Mouse (Mus musculus): ENCODE measurements at regions not wholly inside any gene's neighbourhood (a gene's known extent, or its start where the extent isn't known, plus 50 kb on each side); places are given as distances from the start of the nearest gene placed in this dataset.

DNA sequence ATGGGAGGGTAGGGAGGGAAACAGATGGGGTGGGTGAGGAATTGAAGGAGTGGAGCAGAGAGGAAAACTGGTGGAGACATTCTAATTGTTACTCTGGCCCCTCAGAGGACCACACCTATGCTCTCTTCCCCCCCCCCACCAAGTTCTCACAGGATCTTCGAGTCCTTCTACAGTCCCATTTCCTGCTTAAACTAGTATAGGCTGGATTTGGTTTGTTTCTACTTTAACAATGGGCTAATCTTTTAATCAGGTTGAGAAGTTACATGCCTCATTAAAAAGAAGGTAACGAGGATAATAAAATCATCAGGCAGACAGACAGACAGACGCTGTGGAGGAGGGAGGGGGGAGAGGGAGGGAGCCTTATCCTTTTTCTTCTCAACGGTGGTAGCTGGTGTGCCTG is 167.7 kb upstream of the Prok2 start:
- 43% methylated on average over 4 of the region's 4 CpGs for WGBS
- peaks cover 8% of the 10 kb centered on the region; the same call in 1 of the 2 replicates for H3K27me3 ChIP-seq (ENCODE audit: control insufficient read depth, insufficient read depth, low read length)

DNA sequence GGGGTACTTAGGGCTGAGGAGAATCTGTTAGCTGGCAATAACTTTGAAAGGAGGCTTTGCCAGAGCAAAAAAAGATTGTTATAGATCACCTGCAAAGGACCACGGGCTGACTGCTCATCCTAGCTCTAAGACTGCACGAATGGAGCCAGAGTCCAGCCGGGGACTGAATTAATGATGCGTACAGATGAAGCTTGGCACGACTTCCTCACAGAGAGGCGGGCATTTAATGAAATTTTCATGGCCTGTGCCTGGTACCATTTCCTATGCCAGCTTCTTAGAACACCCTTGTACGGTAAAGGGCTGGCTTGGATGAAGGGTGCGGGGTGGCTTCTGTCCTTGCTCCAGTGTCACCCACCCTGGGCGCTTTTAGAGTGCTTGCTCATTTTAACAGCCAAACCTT is 166.0 kb upstream of the Prok2 start:
- 85% methylated on average over 9 of the region's 9 CpGs for WGBS
- Histone ChIP-seq H3K4me1 (ENCODE audit: control insufficient read depth, insufficient read depth, low read length) (no peaks in the 10 kb centered on the region), H3K4me2 (ENCODE audit: low read depth, low read length) (no peak overlapping the region), H3K9ac (ENCODE audit: low read length) (no peak overlapping the region), H3K27me3 (ENCODE audit: control insufficient read depth, insufficient read depth, low read length) (peaks cover 8% of the 10 kb centered on the region; the same call in 1 of the 2 replicates), H3K27ac (ENCODE audit: low read length) (no peak overlapping the region), H3K9me3 (replicated peaks; ENCODE audit: control insufficient read depth, low read length) (no peaks in the 10 kb centered on the region; the same call in 1 of the 2 replicates), H3K4me3 (ENCODE audit: low read length) (no peak overlapping the region), H3K36me3 (ENCODE audit: control insufficient read depth, insufficient read depth) (no peaks in the 10 kb centered on the region)
- no peak for ATAC-seq (replicated peaks; ENCODE audit: extremely low read depth, insufficient read depth, low FRiP score)

More for the DNA sequence above, 167.7 kb upstream of the Prok2 start:
- H3K9me3 ChIP-seq (replicated peaks; ENCODE audit: control insufficient read depth, low read length) = no peaks in the 10 kb centered on the region; the same call in 1 of the 2 replicates
- H3K4me2 ChIP-seq (ENCODE audit: low read depth, low read length) = no peak overlapping the region
- no peak overlapping the region for H3K4me3 ChIP-seq (ENCODE audit: low read length)
- ATAC-seq (replicated peaks; ENCODE audit: extremely low read depth, insufficient read depth, low FRiP score) = no peak
- no peak overlapping the region for H3K9ac ChIP-seq (ENCODE audit: low read length)
- H3K27ac ChIP-seq (ENCODE audit: low read length) = no peak overlapping the region
- H3K36me3 ChIP-seq (ENCODE audit: control insufficient read depth, insufficient read depth) = no peaks in the 10 kb centered on the region
- H3K4me1 ChIP-seq (ENCODE audit: control insufficient read depth, insufficient read depth, low read length) = no peaks in the 10 kb centered on the region

DNA sequence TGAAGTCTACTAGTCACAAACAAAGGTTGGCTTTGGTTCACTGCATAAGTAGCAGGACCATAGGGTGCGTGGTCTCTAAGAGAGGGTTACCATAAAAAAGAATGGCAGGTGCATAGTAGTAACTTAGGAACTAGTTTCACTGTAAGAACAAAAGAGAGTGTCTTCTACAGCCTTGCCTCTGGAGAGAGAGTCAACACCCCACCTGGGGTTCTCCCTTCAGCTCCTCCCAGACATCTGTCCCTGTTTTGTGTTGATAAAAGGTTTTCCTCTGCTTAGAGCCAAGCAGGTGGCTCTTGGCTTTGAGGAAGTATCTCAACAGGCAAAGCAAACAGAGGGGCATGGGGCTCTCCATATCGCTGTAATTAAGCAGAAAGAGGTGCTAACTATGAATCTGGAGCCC is 165.6 kb upstream of the Prok2 start:
- no peaks in the 10 kb centered on the region; the same call in 1 of the 2 replicates for H3K9me3 ChIP-seq (replicated peaks; ENCODE audit: control insufficient read depth, low read length)
- peaks cover 8% of the 10 kb centered on the region; the same call in 1 of the 2 replicates for H3K27me3 ChIP-seq (ENCODE audit: control insufficient read depth, insufficient read depth, low read length)
- ATAC-seq (replicated peaks; ENCODE audit: extremely low read depth, insufficient read depth, low FRiP score) = no peak
- no peaks in the 10 kb centered on the region for H3K36me3 ChIP-seq (ENCODE audit: control insufficient read depth, insufficient read depth)
- H3K4me1 ChIP-seq (ENCODE audit: control insufficient read depth, insufficient read depth, low read length) = no peaks in the 10 kb centered on the region
- no peak overlapping the region for H3K27ac ChIP-seq (ENCODE audit: low read length)
- H3K4me2 ChIP-seq (ENCODE audit: low read depth, low read length) = no peak overlapping the region
- H3K4me3 ChIP-seq (ENCODE audit: low read length) = no peak overlapping the region
- H3K9ac ChIP-seq (ENCODE audit: low read length) = no peak overlapping the region
- 59% methylated on average over 2 of the region's 2 CpGs for WGBS

DNA sequence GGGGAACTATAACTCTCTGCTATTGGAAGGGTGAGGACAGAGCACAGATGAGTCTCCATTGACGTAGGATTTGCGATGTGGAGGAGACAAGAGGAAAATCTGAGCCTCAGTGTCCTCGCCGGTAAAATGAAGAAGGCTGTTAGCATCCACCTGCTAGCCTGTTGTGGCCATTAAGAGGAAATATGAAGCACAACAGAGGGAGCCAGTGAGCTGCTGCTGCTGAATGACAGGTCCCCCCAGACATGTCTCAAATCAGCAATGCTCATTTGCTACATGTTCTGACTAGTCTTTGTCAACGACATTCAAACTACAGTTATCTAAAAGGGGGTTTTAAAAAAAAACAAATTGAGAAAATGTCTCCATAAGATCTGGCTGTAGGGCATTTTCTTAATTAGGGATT is 164.6 kb upstream of the Prok2 start:
- 72% methylated on average over 5 of the region's 5 CpGs for WGBS
- Histone ChIP-seq H3K9ac (ENCODE audit: low read length) (no peak overlapping the region), H3K4me1 (ENCODE audit: control insufficient read depth, insufficient read depth, low read length) (no peaks in the 10 kb centered on the region), H3K36me3 (ENCODE audit: control insufficient read depth, insufficient read depth) (no peaks in the 10 kb centered on the region), H3K4me2 (ENCODE audit: low read depth, low read length) (no peak overlapping the region), H3K9me3 (replicated peaks; ENCODE audit: control insufficient read depth, low read length) (no peaks in the 10 kb centered on the region; the same call in 1 of the 2 replicates), H3K27ac (ENCODE audit: low read length) (no peak overlapping the region), H3K4me3 (ENCODE audit: low read length) (no peak overlapping the region), H3K27me3 (ENCODE audit: control insufficient read depth, insufficient read depth, low read length) (peaks cover 8% of the 10 kb centered on the region; the same call in 1 of the 2 replicates)
- ATAC-seq (replicated peaks; ENCODE audit: extremely low read depth, insufficient read depth, low FRiP score) = no peak

DNA sequence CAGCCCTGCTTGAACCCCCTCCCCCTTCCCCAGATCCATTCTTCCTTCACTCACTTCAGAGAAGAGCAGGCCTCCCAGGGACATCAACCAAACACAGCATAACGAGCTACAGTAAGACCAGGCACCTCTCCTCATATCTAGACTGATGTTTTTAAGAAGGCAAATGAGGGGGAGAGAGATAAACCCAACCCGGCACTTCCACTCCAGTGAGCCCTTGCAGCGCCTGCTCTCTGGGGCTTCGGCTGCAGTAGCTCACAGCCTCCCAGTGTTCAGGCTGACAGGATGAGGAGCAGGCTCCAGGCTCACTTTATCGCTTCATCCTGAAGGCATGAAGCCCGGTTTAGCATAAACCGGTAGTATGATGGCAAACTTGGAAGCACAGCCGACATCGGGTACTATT is 162.9 kb upstream of the Prok2 start:
- H3K36me3 ChIP-seq (ENCODE audit: control insufficient read depth, insufficient read depth) = no peaks in the 10 kb centered on the region
- H3K9ac ChIP-seq (ENCODE audit: low read length) = no peak overlapping the region
- no peak overlapping the region for H3K27ac ChIP-seq (ENCODE audit: low read length)
- H3K4me3 ChIP-seq (ENCODE audit: low read length) = no peak overlapping the region
- peaks cover 3% of the 10 kb centered on the region; the same call in 1 of the 2 replicates for H3K27me3 ChIP-seq (ENCODE audit: control insufficient read depth, insufficient read depth, low read length)
- no peaks in the 10 kb centered on the region; the same call in 1 of the 2 replicates for H3K9me3 ChIP-seq (replicated peaks; ENCODE audit: control insufficient read depth, low read length)
- no peak for ATAC-seq (replicated peaks; ENCODE audit: extremely low read depth, insufficient read depth, low FRiP score)
- H3K4me2 ChIP-seq (ENCODE audit: low read depth, low read length) = no peak overlapping the region
- peaks cover 14% of the 10 kb centered on the region for H3K4me1 ChIP-seq (ENCODE audit: control insufficient read depth, insufficient read depth, low read length)
- WGBS = 17% methylated on average over 9 of the region's 9 CpGs

DNA sequence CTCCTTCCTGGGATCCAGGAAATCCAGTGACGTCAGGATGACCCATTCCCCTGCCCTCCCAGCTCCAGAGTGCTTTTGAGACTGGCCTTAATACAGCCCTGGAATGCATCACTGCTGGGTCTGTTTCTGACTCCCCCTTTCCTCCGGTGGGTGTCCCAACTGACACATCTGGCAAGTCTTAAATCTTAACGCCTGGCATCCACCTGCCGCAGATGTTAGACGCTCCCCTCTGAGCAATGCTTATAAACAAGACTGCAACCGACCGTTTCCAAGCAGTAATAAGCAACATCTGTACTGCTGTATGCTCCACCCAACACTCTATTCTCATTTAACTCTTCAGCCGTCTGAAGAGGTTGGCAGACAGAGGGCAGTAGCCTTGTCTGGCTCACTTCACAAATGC is 161.7 kb upstream of the Prok2 start:
- Histone ChIP-seq H3K4me1 (ENCODE audit: control insufficient read depth, insufficient read depth, low read length) (peaks cover 20% of the 10 kb centered on the region), H3K27ac (ENCODE audit: low read length) (no peak overlapping the region), H3K4me2 (ENCODE audit: low read depth, low read length) (no peak overlapping the region), H3K36me3 (ENCODE audit: control insufficient read depth, insufficient read depth) (no peaks in the 10 kb centered on the region), H3K9ac (ENCODE audit: low read length) (no peak overlapping the region), H3K9me3 (replicated peaks; ENCODE audit: control insufficient read depth, low read length) (no peaks in the 10 kb centered on the region; the same call in 1 of the 2 replicates), H3K27me3 (ENCODE audit: control insufficient read depth, insufficient read depth, low read length) (peaks cover 3% of the 10 kb centered on the region; the same call in 1 of the 2 replicates), H3K4me3 (ENCODE audit: low read length) (no peak overlapping the region)
- WGBS = 55% methylated on average over 8 of the region's 8 CpGs
- ATAC-seq (replicated peaks; ENCODE audit: extremely low read depth, insufficient read depth, low FRiP score) = no peak

DNA sequence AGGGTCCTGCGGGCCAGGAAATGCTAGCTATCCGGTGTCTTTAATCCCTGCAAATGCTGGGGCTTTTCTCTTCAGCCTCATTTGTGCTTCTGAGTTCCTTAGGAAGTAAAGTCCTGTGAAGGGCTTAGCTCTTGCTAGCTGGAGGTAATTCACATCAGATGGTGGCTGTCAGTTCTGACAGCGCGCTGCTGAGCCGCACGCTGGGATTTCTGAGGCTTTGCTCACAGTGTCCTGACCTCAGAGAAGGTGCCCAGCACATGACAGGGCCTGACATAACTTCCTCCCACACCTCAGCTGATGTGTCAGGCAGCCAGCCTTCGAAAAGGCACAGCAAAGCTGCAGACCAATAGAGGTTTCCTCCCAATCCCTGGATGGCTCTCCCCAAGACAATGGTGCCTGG is 158.6 kb upstream of the Prok2 start:
- H3K27ac ChIP-seq (ENCODE audit: low read length) = no peak overlapping the region

DNA sequence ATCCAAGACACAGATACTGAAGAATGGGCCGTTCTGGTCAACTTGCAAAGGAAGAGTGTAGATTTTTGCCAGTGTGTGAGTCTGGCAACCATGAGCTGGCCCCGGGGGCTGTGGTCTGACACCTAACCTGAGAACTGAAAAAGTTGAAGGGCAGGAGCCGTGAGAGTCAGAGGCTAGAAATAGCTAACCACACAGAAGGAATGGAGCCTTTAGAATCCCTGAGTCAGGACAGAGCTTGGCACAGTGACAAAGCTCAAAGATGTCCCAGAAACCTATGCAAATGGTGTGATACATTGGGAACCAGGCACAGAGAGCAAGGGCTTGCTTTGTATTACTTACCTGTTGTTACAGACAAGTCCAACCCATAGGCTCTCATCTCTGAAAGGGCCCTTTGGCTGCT is 157.9 kb upstream of the Prok2 start:
- H3K9ac ChIP-seq (ENCODE audit: low read length) = no peak overlapping the region
- H3K4me1 ChIP-seq (ENCODE audit: control insufficient read depth, insufficient read depth, low read length) = peaks cover 20% of the 10 kb centered on the region
- no peaks in the 10 kb centered on the region for H3K9me3 ChIP-seq (replicated peaks; ENCODE audit: control insufficient read depth, low read length)
- ATAC-seq (replicated peaks; ENCODE audit: extremely low read depth, insufficient read depth, low FRiP score) = peak; percentile 37; the same call in 1 of the 2 replicates
- H3K27me3 ChIP-seq (ENCODE audit: control insufficient read depth, insufficient read depth, low read length) = 0 out of 2 replicates have a peak, but pooled peaks cover 2% of the 10 kb centered on the region
- H3K36me3 ChIP-seq (ENCODE audit: control insufficient read depth, insufficient read depth) = no peaks in the 10 kb centered on the region
- WGBS = 38% methylated on average over 3 of the region's 3 CpGs
- H3K27ac ChIP-seq (ENCODE audit: low read length) = peak overlapping the region; percentile 67
- no peak overlapping the region for H3K4me3 ChIP-seq (ENCODE audit: low read length)
- H3K4me2 ChIP-seq (ENCODE audit: low read depth, low read length) = no peak overlapping the region

More for the DNA sequence above, 158.6 kb upstream of the Prok2 start:
- no peak overlapping the region for H3K9ac ChIP-seq (ENCODE audit: low read length)
- no peak overlapping the region for H3K4me2 ChIP-seq (ENCODE audit: low read depth, low read length)
- WGBS = 14% methylated on average over 7 of the region's 7 CpGs
- no peak overlapping the region for H3K4me3 ChIP-seq (ENCODE audit: low read length)
- ATAC-seq (replicated peaks; ENCODE audit: extremely low read depth, insufficient read depth, low FRiP score) = no peak
- H3K27me3 ChIP-seq (ENCODE audit: control insufficient read depth, insufficient read depth, low read length) = 0 out of 2 replicates have a peak, but pooled peaks cover under 1% of the 10 kb centered on the region
- H3K4me1 ChIP-seq (ENCODE audit: control insufficient read depth, insufficient read depth, low read length) = peaks cover 20% of the 10 kb centered on the region
- H3K36me3 ChIP-seq (ENCODE audit: control insufficient read depth, insufficient read depth) = no peaks in the 10 kb centered on the region
- no peaks in the 10 kb centered on the region for H3K9me3 ChIP-seq (replicated peaks; ENCODE audit: control insufficient read depth, low read length)

DNA sequence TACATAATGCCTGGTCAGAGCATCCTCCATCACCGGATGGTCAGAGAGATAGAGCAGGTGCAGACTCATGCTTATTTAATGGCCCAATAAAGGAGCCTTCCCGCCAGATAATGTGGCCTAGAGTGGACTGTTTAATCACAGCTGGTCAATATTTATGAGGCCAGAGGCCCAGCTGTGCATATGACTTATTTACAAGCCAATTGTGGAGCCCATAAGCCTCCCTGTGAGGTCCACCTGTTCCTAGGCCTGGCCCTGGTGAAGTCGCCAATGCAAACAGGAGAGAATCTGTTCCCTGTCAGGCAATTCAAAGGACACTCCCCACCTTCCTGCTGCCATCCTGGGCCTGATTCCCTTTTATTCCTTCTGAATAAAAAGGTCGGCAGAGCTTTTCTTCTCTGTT is 155.4 kb upstream of the Prok2 start:
- WGBS = 73% methylated on average over 4 of the region's 4 CpGs

More for the DNA sequence above, 155.4 kb upstream of the Prok2 start:
- H3K4me1 ChIP-seq (ENCODE audit: control insufficient read depth, insufficient read depth, low read length) = peaks cover 20% of the 10 kb centered on the region
- no peaks in the 10 kb centered on the region for H3K9me3 ChIP-seq (replicated peaks; ENCODE audit: control insufficient read depth, low read length)
- no peak overlapping the region for H3K9ac ChIP-seq (ENCODE audit: low read length)
- ATAC-seq (replicated peaks; ENCODE audit: extremely low read depth, insufficient read depth, low FRiP score) = no peak
- H3K4me3 ChIP-seq (ENCODE audit: low read length) = no peak overlapping the region
- no peaks in the 10 kb centered on the region for H3K36me3 ChIP-seq (ENCODE audit: control insufficient read depth, insufficient read depth)
- no peak overlapping the region for H3K4me2 ChIP-seq (ENCODE audit: low read depth, low read length)
- no peak overlapping the region for H3K27ac ChIP-seq (ENCODE audit: low read length)
- H3K27me3 ChIP-seq (ENCODE audit: control insufficient read depth, insufficient read depth, low read length) = 0 out of 2 replicates have a peak, but pooled peaks cover 2% of the 10 kb centered on the region

All from heart, embryonic 16.5 days (tissue).